Mouse (Mus musculus) kidney, postnatal 10 days (tissue): Measurements from ENCODE around the gene Cytip.
"Not testable (repeated sequence)": the region's sequence is repeated elsewhere in the genome, so short reads cannot be mapped to it uniquely, and the experiment has no call there.

ENCODE experiments used
- DNase-seq: peaks from one replicate; pipeline ENCODE4 v3.0.0; 2021; ENCODE audit warnings: mixed read lengths

Cytip gene

GRCm38 (mm10) chr2:58160541-58161307, 34.6 kb downstream of the Cytip start:
- peak; percentile 25 for DNase-seq

- no peak for DNase-seq
These were observed 35.5 kb downstream of the Cytip start for GRCm38 (mm10) chr2:58159880-58160279.

- DNase-seq, result no peak
These were observed 36.2 kb downstream of the Cytip start for GRCm38 (mm10) chr2:58159121-58159520.

- DNase-seq, result no peak
These were observed 36.8 kb downstream of the Cytip start for GRCm38 (mm10) chr2:58158539-58158938.

- DNase-seq, result no peak
These were observed 37.2 kb downstream of the Cytip start for GRCm38 (mm10) chr2:58158107-58158506.

- DNase-seq, result no peak
These were observed 37.9 kb downstream of the Cytip start for GRCm38 (mm10) chr2:58157466-58157865.

GRCm38 (mm10) chr2:58156495-58157392, 38.6 kb downstream of the Cytip start:
- DNase-seq, result no peak

GRCm38 (mm10) chr2:58156108-58156415, 39.3 kb downstream of the Cytip start:
- DNase-seq, result no peak

- no peak for DNase-seq
These were observed 39.8 kb downstream of the Cytip start for GRCm38 (mm10) chr2:58155271-58156107.

- DNase-seq, result no peak
These were observed 40.8 kb downstream of the Cytip start for GRCm38 (mm10) chr2:58154555-58154954.

- no peak for DNase-seq
These were observed 41.6 kb downstream of the Cytip start for GRCm38 (mm10) chr2:58153742-58154141.

GRCm38 (mm10) chr2:58149983-58150405, 45.3 kb downstream of the Cytip start:
- no peak for DNase-seq

GRCm38 (mm10) chr2:58146572-58146971, 48.8 kb downstream of the Cytip start:
- DNase-seq, result no peak

- DNase-seq, result no peak
These were observed 54.8 kb downstream of the Cytip start for GRCm38 (mm10) chr2:58140531-58140930.

- DNase-seq, result no peak
These were observed 56.7 kb downstream of the Cytip start for GRCm38 (mm10) chr2:58138611-58139010.

GRCm38 (mm10) chr2:58137676-58138075, 57.7 kb downstream of the Cytip start:
- DNase-seq, result no peak

- DNase-seq, result no peak
These were observed 58.8 kb downstream of the Cytip start for GRCm38 (mm10) chr2:58136526-58136925.

- DNase-seq, result no peak
These were observed 60.3 kb downstream of the Cytip start for GRCm38 (mm10) chr2:58135061-58135463.

- no peak for DNase-seq
These were observed 62.7 kb downstream of the Cytip start for GRCm38 (mm10) chr2:58132597-58132996.

- no peak for DNase-seq
These were observed 65.4 kb downstream of the Cytip start for GRCm38 (mm10) chr2:58129903-58130302.

- no peak for DNase-seq
These were observed 84.2 kb downstream of the Cytip start for GRCm38 (mm10) chr2:58111105-58111504.

GRCm38 (mm10) chr2:58107887-58108286, 87.4 kb downstream of the Cytip start:
- not testable (repeated sequence) for DNase-seq

GRCm38 (mm10) chr2:58107046-58107445, 88.3 kb downstream of the Cytip start:
- DNase-seq, result no peak
